Mouse (Mus musculus) hindbrain, embryonic 15.5 days (tissue): ENCODE data around the gene Gbp5. TPM values are rescaled to one million over a fixed set of nuclear protein-coding genes. Genes with fewer than 3 reads are reported as not detected.
"Not testable (repeated sequence)": the region's sequence is repeated elsewhere in the genome, so short reads cannot be mapped to it uniquely, and the experiment has no call there.

ENCODE experiments used
- ATAC-seq: fragments of 200-750 bp; cut with Nextera tagmentation; 2 replicates; pipeline ENCODE4 v1.8.0; 2017; ENCODE audit warnings: low read depth, moderate number of reproducible peaks, moderate TSS enrichment; ENCODE audit not compliant: low FRiP score
- H3K27ac ChIP-seq: fragments of 300-500 bp; sonication (generic); replicated peaks from 2 replicates; pipeline ENCODE4 v1.5.1; 2015; ENCODE audit warnings: mild to moderate bottlenecking, inconsistent platforms
- H3K27me3 ChIP-seq: fragments of 300-500 bp; sonication (generic); 2 replicates; pipeline ENCODE4 v1.6.1; 2015; ENCODE audit warnings: control low read depth, inconsistent platforms
- H3K36me3 ChIP-seq: fragments of 300-500 bp; sonication (generic); 2 replicates; pipeline ENCODE4 v1.6.1; 2015; ENCODE audit warnings: control low read depth, inconsistent platforms
- H3K4me1 ChIP-seq: fragments of 300-500 bp; sonication (generic); replicated peaks from 2 replicates; pipeline ENCODE4 v1.6.1; 2015; ENCODE audit warnings: control low read depth, inconsistent platforms
- H3K4me2 ChIP-seq: fragments of 300-500 bp; sonication (generic); 2 replicates; pipeline ENCODE4 v1.6.1; 2015; ENCODE audit warnings: moderate library complexity, mild to moderate bottlenecking, inconsistent platforms
- H3K4me3 ChIP-seq: fragments of 300-500 bp; sonication (generic); 2 replicates; pipeline ENCODE4 v1.5.1; 2015; ENCODE audit warnings: mild to moderate bottlenecking, inconsistent platforms
- H3K9ac ChIP-seq: fragments of 300-500 bp; sonication (generic); 2 replicates; pipeline ENCODE4 v1.6.1; 2015; ENCODE audit warnings: inconsistent platforms
- H3K9me3 ChIP-seq: fragments of 300-500 bp; sonication (generic); 2 replicates; pipeline ENCODE4 v1.6.1; 2016; ENCODE audit warnings: control low read depth, inconsistent platforms
- WGBS: fragments of 180-500 bp; shearing (Covaris S2); methylation state at CpG from one replicate; pipeline ENCODE4 v1.1.7; 2015; 5-methylcytosine and 5-hydroxymethylcytosine counted together
- polyA plus RNA-seq: library from polyadenylated mRNA; unstranded; fragments of >200 nt; fragmentation: Nextera tagmentation; extraction: Ambion mirVana; gene quantifications from 2 replicates; pipeline ENCODE4 v1.2.1, GENCODE M21; 2015

Gbp5 gene
- polyA plus RNA-seq, 1 experiment from 2014 or later, result 0.18 TPM

GRCm38 (mm10) chr3:142554601-142555000 is 60.8 kb downstream of the Gbp5 start:
- 89% methylated on average over 1 of the region's 1 CpGs for WGBS
- no peak overlapping the region for H3K27ac ChIP-seq
- H3K9me3 ChIP-seq, result no peaks in the 10 kb centered on the region
- H3K27me3 ChIP-seq, result no peaks in the 10 kb centered on the region
- no peak for ATAC-seq
- H3K9ac ChIP-seq, result no peak overlapping the region
- H3K4me1 ChIP-seq, result no peaks in the 10 kb centered on the region
- H3K36me3 ChIP-seq, result no peaks in the 10 kb centered on the region
- no peak overlapping the region for H3K4me2 ChIP-seq
- no peak overlapping the region for H3K4me3 ChIP-seq

- Histone ChIP-seq H3K4me2 (no peak overlapping the region), H3K36me3 (no peaks in the 10 kb centered on the region), H3K4me1 (no peaks in the 10 kb centered on the region), H3K27ac (no peak overlapping the region), H3K9ac (no peak overlapping the region), H3K4me3 (no peak overlapping the region), H3K27me3 (no peaks in the 10 kb centered on the region), H3K9me3 (no peaks in the 10 kb centered on the region)
- no peak for ATAC-seq
- 87% methylated on average over 11 of the region's 11 CpGs for WGBS
These were observed 61.8 kb downstream of the Gbp5 start for GRCm38 (mm10) chr3:142555623-142556022.

- H3K36me3 ChIP-seq, result no peaks in the 10 kb centered on the region
- 0 out of 2 replicates have a peak within 1 kb of the TSS, but pooled peaks have one; percentile 19 for H3K4me3 ChIP-seq
- H3K27me3 ChIP-seq, result no peaks in the 10 kb centered on the region
- H3K4me1 ChIP-seq, result no peaks in the 10 kb centered on the region
- H3K9ac ChIP-seq, result no peak within 1 kb of the TSS
- no peak for ATAC-seq
- no peak within 1 kb of the TSS for H3K27ac ChIP-seq
- peak within 1 kb of the TSS; percentile 25 for H3K4me2 ChIP-seq
- 49% methylated on average over 3 of the region's 3 CpGs for WGBS
- H3K9me3 ChIP-seq, result no peaks in the 10 kb centered on the region
These were observed 66.0 kb downstream of the Gbp5 start, which contains the start of gene Gbp3 for GRCm38 (mm10) chr3:142559632-142560228. TSS of gene Gbp3 (plus strand) at chr3:142560026.

- ATAC-seq, result peak; percentile 69
- Histone ChIP-seq H3K27ac (no peak overlapping the region), H3K9ac (no peak overlapping the region), H3K4me2 (peak overlapping the region; percentile 25), H3K4me1 (no peaks in the 10 kb centered on the region), H3K4me3 (0 out of 2 replicates have a peak overlapping the region, but pooled peaks have one; percentile 19), H3K36me3 (no peaks in the 10 kb centered on the region), H3K9me3 (no peaks in the 10 kb centered on the region), H3K27me3 (no peaks in the 10 kb centered on the region)
- WGBS, result 23% methylated on average over 12 of the region's 12 CpGs
These were observed 66.6 kb downstream of the Gbp5 start for GRCm38 (mm10) chr3:142560296-142560948.

- no peaks in the 10 kb centered on the region for H3K4me1 ChIP-seq
- no peak for ATAC-seq
- no peak overlapping the region for H3K27ac ChIP-seq
- H3K36me3 ChIP-seq, result no peaks in the 10 kb centered on the region
- H3K9ac ChIP-seq, result no peak overlapping the region
- H3K27me3 ChIP-seq, result no peaks in the 10 kb centered on the region
- 91% methylated on average over 14 of the region's 14 CpGs for WGBS
- no peak overlapping the region for H3K4me2 ChIP-seq
- no peaks in the 10 kb centered on the region for H3K9me3 ChIP-seq
- no peak overlapping the region for H3K4me3 ChIP-seq
These were observed 67.4 kb downstream of the Gbp5 start for GRCm38 (mm10) chr3:142561045-142561646.

- H3K9ac ChIP-seq, result no peak overlapping the region
- WGBS, result 90% methylated on average over 7 of the region's 7 CpGs
- H3K4me2 ChIP-seq, result no peak overlapping the region
- no peaks in the 10 kb centered on the region for H3K36me3 ChIP-seq
- ATAC-seq, result no peak
- no peaks in the 10 kb centered on the region for H3K9me3 ChIP-seq
- H3K4me3 ChIP-seq, result no peak overlapping the region
- no peak overlapping the region for H3K27ac ChIP-seq
- H3K4me1 ChIP-seq, result no peaks in the 10 kb centered on the region
- no peaks in the 10 kb centered on the region for H3K27me3 ChIP-seq
These were observed 67.9 kb downstream of the Gbp5 start for GRCm38 (mm10) chr3:142561666-142562065.

- not testable (repeated sequence) for H3K27me3 ChIP-seq, H3K9ac ChIP-seq, H3K4me1 ChIP-seq, ATAC-seq, H3K4me3 ChIP-seq, H3K4me2 ChIP-seq, H3K36me3 ChIP-seq, H3K9me3 ChIP-seq, H3K27ac ChIP-seq
- 68% methylated on average over 5 of the region's 5 CpGs for WGBS
These were observed 73.7 kb downstream of the Gbp5 start for GRCm38 (mm10) chr3:142567490-142567889.

GRCm38 (mm10) chr3:142570738-142571137 is 77.0 kb downstream of the Gbp5 start:
- H3K9me3 ChIP-seq, result no peaks in the 10 kb centered on the region
- no peak overlapping the region for H3K9ac ChIP-seq
- H3K36me3 ChIP-seq, result no peaks in the 10 kb centered on the region
- no peaks in the 10 kb centered on the region for H3K4me1 ChIP-seq
- H3K27ac ChIP-seq, result no peak overlapping the region
- WGBS, result 85% methylated on average over 4 of the region's 4 CpGs
- no peak overlapping the region for H3K4me3 ChIP-seq
- H3K27me3 ChIP-seq, result no peaks in the 10 kb centered on the region
- no peak overlapping the region for H3K4me2 ChIP-seq
- ATAC-seq, result no peak

Other genes with a start within 250 kb of the Gbp5 start
- gene Pdlim5, start 98.3 kb upstream of the Gbp5 start, polyA plus RNA-seq, result 15.0 and 16.0 TPM in 2 replicates
- 2.2 and 2.7 TPM in 2 replicates for gene Gbp7, start 36.4 kb downstream of the Gbp5 start, polyA plus RNA-seq
- gene Gbp3, start 66.0 kb downstream of the Gbp5 start, polyA plus RNA-seq, result 1.4 and 1.9 TPM in 2 replicates
- gene Gbp2b, start 100.9 kb downstream of the Gbp5 start, polyA plus RNA-seq, result not detected in 2 replicates
- gene Gbp2, start 126.6 kb downstream of the Gbp5 start, polyA plus RNA-seq, result 0.64 and 1.8 TPM in 2 replicates
- 5.4 and 5.6 TPM in 2 replicates for gene Kyat3, start 207.1 kb downstream of the Gbp5 start, polyA plus RNA-seq